Mouse (Mus musculus) spleen, adult 2 months (tissue): ENCODE data around the gene Gm21969.

Experiments used
- CTCF ChIP-seq: fragments of 200-500 bp; IDR thresholded peaks from 2 replicates; pipeline ENCODE4 v1.5.1; 2011; ENCODE audit warnings: mild to moderate bottlenecking, inconsistent platforms; ENCODE audit not compliant: insufficient read depth, insufficient read length, insufficient replicate concordance; ENCODE audit errors: extremely low read depth
- POLR2A ChIP-seq: fragments of 200-500 bp; IDR thresholded peaks from 2 replicates; pipeline ENCODE4 v1.6.1; 2011; ENCODE audit warnings: low read depth, low read length, inconsistent platforms

- TF ChIP-seq CTCF (no peak), POLR2A (no peak)
Measured at GRCm38 (mm10) chr4:139555951-139556350, 47.0 kb upstream of the Gm21969 start.
